In genomic region chr13:97734760-97735159, GRCm38 (mm10) we compare ENCODE assay signal across 30 mouse cellular contexts. TPM values are rescaled to one million over a fixed set of nuclear protein-coding genes. Genes with fewer than 3 reads are reported as not detected.
"Had no signal": no experiment of that assay in that cellular context is flagged by ENCODE, and none has a peak within 500 bp of the region (broad histone marks: within the 10 kb centered on the region; RNA-seq: fewer than 3 reads in every experiment).

No protein-coding gene starts in this region.

- ATAC-seq: liver, postnatal 0 days; lung, postnatal 0 days; midbrain, embryonic 13.5 days; midbrain, embryonic 15.5 days; midbrain, embryonic 16.5 days had no signal

- H3K4me2 ChIP-seq: limb, embryonic 12.5 days; limb, embryonic 13.5 days; limb, embryonic 15.5 days; liver, embryonic 13.5 days; liver, embryonic 15.5 days; lung, embryonic 14.5 days; lung, embryonic 15.5 days; midbrain, embryonic 11.5 days; midbrain, embryonic 12.5 days; midbrain, embryonic 13.5 days; midbrain, embryonic 15.5 days had no signal

- H3K4me1 ChIP-seq: limb, embryonic 10.5 days; limb, embryonic 12.5 days; limb, embryonic 13.5 days; limb, embryonic 15.5 days; lung, embryonic 15.5 days; megakaryocyte, embryonic 14.5 days; midbrain, embryonic 10.5 days; midbrain, embryonic 12.5 days; midbrain, embryonic 13.5 days; midbrain, embryonic 15.5 days had no signal

- H3K9ac ChIP-seq: limb, embryonic 12.5 days; limb, embryonic 13.5 days; limb, embryonic 15.5 days; liver, embryonic 13.5 days; liver, embryonic 14.5 days; liver, embryonic 15.5 days; liver, postnatal 0 days; lung, embryonic 14.5 days; lung, embryonic 15.5 days; midbrain, embryonic 12.5 days; midbrain, embryonic 13.5 days; midbrain, embryonic 15.5 days had no signal

- H3K27ac ChIP-seq: left cerebral cortex, adult 2 months; limb, embryonic 10.5 days; limb, embryonic 12.5 days; limb, embryonic 13.5 days; limb, embryonic 15.5 days; liver, embryonic 13.5 days; liver, embryonic 14.5 days; lung, embryonic 15.5 days; macrophage; midbrain, embryonic 10.5 days; midbrain, embryonic 12.5 days; midbrain, embryonic 13.5 days; midbrain, embryonic 15.5 days had no signal

- H3K9me3 ChIP-seq: limb, embryonic 10.5 days; limb, embryonic 12.5 days; limb, embryonic 13.5 days; limb, embryonic 15.5 days; liver, embryonic 13.5 days; liver, embryonic 15.5 days; lung, embryonic 15.5 days; megakaryocyte, embryonic 14.5 days; midbrain, embryonic 10.5 days; midbrain, embryonic 12.5 days; midbrain, embryonic 13.5 days; midbrain, embryonic 15.5 days had no signal

- DNase-seq: left cerebral cortex, postnatal 4 days; liver; liver, embryonic 13.5 days; liver, postnatal 0 days; lung, adult 18-20 months; lung, adult 2 months; lung, embryonic 14.5 days; lung, postnatal 10 days; lung, postnatal 14 days; lung, postnatal 36 days; lung, postnatal 4 days; midbrain, embryonic 14.5 days had no signal

- H3K4me3 ChIP-seq: left cerebral cortex, adult 2 months; limb, embryonic 10.5 days; limb, embryonic 12.5 days; limb, embryonic 13.5 days; limb, embryonic 15.5 days; liver, embryonic 13.5 days; liver, embryonic 15.5 days; lung, embryonic 15.5 days; megakaryocyte, embryonic 14.5 days; midbrain, embryonic 10.5 days; midbrain, embryonic 12.5 days; midbrain, embryonic 13.5 days; midbrain, embryonic 15.5 days; myocyte had no signal

- H3K27me3 ChIP-seq: limb, embryonic 12.5 days; limb, embryonic 13.5 days; limb, embryonic 15.5 days; liver, embryonic 13.5 days; liver, embryonic 15.5 days; lung, embryonic 15.5 days; midbrain, embryonic 12.5 days; midbrain, embryonic 13.5 days; midbrain, embryonic 15.5 days had no signal

- H3K36me3 ChIP-seq: limb, embryonic 10.5 days; limb, embryonic 12.5 days; limb, embryonic 13.5 days; limb, embryonic 15.5 days; liver, embryonic 13.5 days; liver, embryonic 15.5 days; lung, embryonic 15.5 days; midbrain, embryonic 10.5 days; midbrain, embryonic 12.5 days; midbrain, embryonic 13.5 days; midbrain, embryonic 15.5 days had no signal

RNA-seq across cellular contexts. Expression of gene Gm10260, which starts 25.7 kb away (rescaled TPM):
- polyA plus RNA-seq: midbrain, embryonic 14.5 days had no signal
